Mouse (Mus musculus): ENCODE measurements around the gene Ptprm. TPM values are rescaled to one million over a fixed set of nuclear protein-coding genes. Genes with fewer than 3 reads are reported as not detected.
"Not testable (repeated sequence)": the region's sequence is repeated elsewhere in the genome, so short reads cannot be mapped to it uniquely, and the experiment has no call there.

Ptprm gene
- polyA plus RNA-seq, 1 experiment, result not detected

DNA sequence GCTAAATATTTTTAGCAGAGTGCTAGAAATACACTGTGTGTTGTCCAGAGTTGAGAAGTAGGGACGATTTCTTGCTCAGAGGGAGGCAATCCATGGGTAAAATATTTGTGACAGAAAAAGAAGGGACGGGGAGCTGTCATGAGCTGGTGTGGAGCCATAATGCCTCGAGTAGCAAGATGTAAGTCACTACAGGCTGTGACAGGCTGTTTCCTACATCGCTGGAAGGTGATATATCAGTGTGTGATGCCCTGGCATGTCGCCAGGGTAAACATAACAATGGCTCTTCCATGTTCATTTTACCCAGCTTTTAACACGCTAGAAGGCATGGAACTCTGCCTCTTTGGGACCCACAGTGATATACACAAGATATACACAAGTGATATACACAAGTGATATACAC lies 476.7 kb downstream of the Ptprm start:
- TF ChIP-seq TAL1 (IDR thresholded peaks at IDR 0.05; ENCODE audit: low read length), result no peak
- no peak for TF ChIP-seq GATA1 (IDR thresholded peaks at IDR 0.05; ENCODE audit: low read length)
- Histone ChIP-seq H3K27me3 (ENCODE audit: control insufficient read depth) (no peaks in the 10 kb centered on the region), H3K4me1 (ENCODE audit: control insufficient read depth) (no peaks in the 10 kb centered on the region), H3K4me3 (replicated peaks) (no peak overlapping the region), H3K36me3 (ENCODE audit: control insufficient read depth) (no peaks in the 10 kb centered on the region), H3K9me3 (ENCODE audit: control insufficient read depth, low read length) (no peaks in the 10 kb centered on the region; the same call in none of the 2 replicates)

DNA sequence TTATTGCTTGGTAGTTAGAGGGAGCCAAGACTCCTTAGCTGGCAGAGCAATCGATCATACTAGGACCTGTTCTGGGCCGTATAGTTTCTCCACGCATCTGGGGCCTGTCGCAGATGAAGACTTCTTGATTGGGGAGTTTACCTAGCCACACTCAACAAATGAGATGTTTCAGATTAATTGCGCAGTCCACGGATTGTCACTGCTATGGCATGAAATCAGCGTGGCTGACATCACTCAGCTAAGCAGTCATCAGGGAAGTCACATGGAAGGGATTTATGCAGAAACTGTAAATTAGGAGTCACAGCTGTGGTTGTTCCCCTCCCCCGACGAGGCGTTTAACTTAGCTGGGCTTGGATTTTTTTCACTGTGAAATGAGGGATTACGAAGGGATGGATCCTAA lies 479.4 kb downstream of the Ptprm start:
- H3K9me3 ChIP-seq (ENCODE audit: control insufficient read depth, low read length), result peaks cover 5% of the 10 kb centered on the region
- H3K4me1 ChIP-seq (ENCODE audit: control insufficient read depth), result no peaks in the 10 kb centered on the region
- H3K4me3 ChIP-seq (replicated peaks), result no peak overlapping the region
- no peaks in the 10 kb centered on the region for H3K36me3 ChIP-seq (ENCODE audit: control insufficient read depth)
- no peaks in the 10 kb centered on the region for H3K27me3 ChIP-seq (ENCODE audit: control insufficient read depth)
- TF ChIP-seq TAL1 (IDR thresholded peaks at IDR 0.05; ENCODE audit: low read length) (no peak), GATA1 (IDR thresholded peaks at IDR 0.05; ENCODE audit: low read length) (no peak)

DNA sequence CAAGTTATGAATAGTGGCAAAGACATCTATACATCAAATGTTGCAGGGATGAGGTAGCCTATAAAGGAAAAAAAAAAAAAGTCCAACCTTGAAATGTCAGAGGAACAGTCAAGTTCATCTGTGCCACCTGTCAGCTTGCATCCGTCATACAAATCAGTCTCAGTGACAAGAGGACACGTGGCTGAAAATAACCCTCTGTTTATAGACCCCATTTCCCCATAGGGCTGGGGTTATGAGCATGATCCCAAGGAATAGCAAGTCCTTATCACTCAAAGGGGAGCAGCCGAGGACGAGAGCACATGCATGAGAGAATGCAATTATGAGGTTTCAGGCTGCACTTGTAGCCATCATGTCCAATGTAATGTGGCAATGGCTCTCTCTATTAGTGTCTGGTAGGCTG lies 482.9 kb downstream of the Ptprm start:
- Histone ChIP-seq H3K9me3 (ENCODE audit: control insufficient read depth, low read length) (peaks cover 13% of the 10 kb centered on the region; the same call in 1 of the 2 replicates), H3K36me3 (ENCODE audit: control insufficient read depth) (no peaks in the 10 kb centered on the region), H3K27me3 (ENCODE audit: control insufficient read depth) (no peaks in the 10 kb centered on the region), H3K4me1 (ENCODE audit: control insufficient read depth) (no peaks in the 10 kb centered on the region), H3K4me3 (replicated peaks) (no peak overlapping the region)
- TF ChIP-seq GATA1 (IDR thresholded peaks at IDR 0.05; ENCODE audit: low read length) (no peak), TAL1 (IDR thresholded peaks at IDR 0.05; ENCODE audit: low read length) (no peak)

DNA sequence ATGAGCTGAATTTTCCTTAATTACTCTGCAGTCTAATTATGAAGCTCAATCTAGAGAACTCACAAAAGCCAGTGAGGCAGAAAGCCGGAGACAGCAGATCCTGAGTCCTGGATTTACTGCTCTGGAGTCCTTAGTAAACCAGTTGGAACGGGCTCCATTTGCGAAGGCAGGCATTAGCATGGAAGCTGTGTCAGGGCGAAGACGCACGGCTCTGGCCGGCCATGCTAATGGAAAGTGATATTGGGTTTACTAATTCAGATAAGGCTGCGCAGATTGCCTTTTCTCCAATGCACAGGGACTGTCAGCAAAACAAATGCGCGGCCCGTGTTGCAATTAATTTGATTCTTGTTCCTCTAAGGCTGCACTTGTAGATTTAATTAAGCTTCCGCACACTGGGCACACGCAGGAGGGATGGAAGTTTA lies 484.7 kb downstream of the Ptprm start:
- Histone ChIP-seq H3K4me3 (replicated peaks) (no peak overlapping the region), H3K4me1 (ENCODE audit: control insufficient read depth) (no peaks in the 10 kb centered on the region), H3K36me3 (ENCODE audit: control insufficient read depth) (no peaks in the 10 kb centered on the region), H3K9me3 (ENCODE audit: control insufficient read depth, low read length) (peaks cover 14% of the 10 kb centered on the region; the same call in 1 of the 2 replicates), H3K27me3 (ENCODE audit: control insufficient read depth) (no peaks in the 10 kb centered on the region)
- TF ChIP-seq GATA1 (IDR thresholded peaks at IDR 0.05; ENCODE audit: low read length) (no peak), TAL1 (IDR thresholded peaks at IDR 0.05; ENCODE audit: low read length) (no peak)

DNA sequence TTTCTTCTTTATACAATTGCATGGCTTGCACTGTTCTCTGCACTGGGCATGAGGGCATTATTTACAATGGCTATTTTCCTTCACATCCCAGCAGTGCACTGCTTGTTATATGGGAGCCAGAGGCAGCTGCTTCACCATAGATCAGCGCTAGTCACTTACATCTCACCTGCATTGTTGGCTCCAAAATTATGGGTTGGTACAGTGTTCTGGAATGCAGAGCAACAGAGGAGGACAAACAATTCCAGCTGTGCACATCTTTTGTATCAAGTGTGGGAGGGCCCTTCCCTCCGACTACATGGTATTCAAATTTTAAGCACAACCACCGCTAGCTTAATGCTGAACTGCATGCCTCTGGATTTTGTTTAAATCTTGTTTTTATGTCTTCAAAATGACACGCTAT lies 489.8 kb downstream of the Ptprm start:
- Histone ChIP-seq H3K36me3 (ENCODE audit: control insufficient read depth) (no peaks in the 10 kb centered on the region), H3K27me3 (ENCODE audit: control insufficient read depth) (no peaks in the 10 kb centered on the region), H3K4me1 (ENCODE audit: control insufficient read depth) (no peaks in the 10 kb centered on the region), H3K4me3 (replicated peaks) (no peak overlapping the region), H3K9me3 (ENCODE audit: control insufficient read depth, low read length) (peaks cover 6% of the 10 kb centered on the region; the same call in 1 of the 2 replicates)
- no peak for TF ChIP-seq TAL1 (IDR thresholded peaks at IDR 0.05; ENCODE audit: low read length)
- TF ChIP-seq GATA1 (IDR thresholded peaks at IDR 0.05; ENCODE audit: low read length), result no peak

DNA sequence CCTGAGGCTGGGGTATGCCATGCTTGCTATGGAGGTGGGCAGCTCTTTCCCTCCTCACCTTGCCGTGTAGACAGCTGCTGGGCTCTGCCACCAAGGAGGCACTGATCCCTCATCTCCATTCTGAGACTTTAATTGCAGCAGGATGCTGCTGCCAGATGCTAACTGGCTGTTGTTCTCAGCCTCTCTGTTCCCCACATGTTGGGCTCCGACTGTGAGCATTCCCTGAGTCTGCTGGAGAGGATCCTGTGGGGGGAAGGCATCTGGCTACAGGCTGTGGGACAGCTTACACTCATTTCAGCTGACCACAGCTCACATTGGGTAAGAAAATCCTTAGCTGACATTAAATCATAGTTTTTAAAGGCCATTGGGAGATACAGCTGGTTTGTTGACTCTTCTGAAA lies 492.7 kb downstream of the Ptprm start:
- peaks cover 2% of the 10 kb centered on the region; the same call in 1 of the 2 replicates for H3K9me3 ChIP-seq (ENCODE audit: control insufficient read depth, low read length)
- H3K4me3 ChIP-seq (replicated peaks), result no peak overlapping the region
- no peaks in the 10 kb centered on the region for H3K36me3 ChIP-seq (ENCODE audit: control insufficient read depth)
- no peaks in the 10 kb centered on the region for H3K4me1 ChIP-seq (ENCODE audit: control insufficient read depth)
- no peaks in the 10 kb centered on the region for H3K27me3 ChIP-seq (ENCODE audit: control insufficient read depth)
- TF ChIP-seq TAL1 (IDR thresholded peaks at IDR 0.05; ENCODE audit: low read length) (no peak), GATA1 (IDR thresholded peaks at IDR 0.05; ENCODE audit: low read length) (no peak)

DNA sequence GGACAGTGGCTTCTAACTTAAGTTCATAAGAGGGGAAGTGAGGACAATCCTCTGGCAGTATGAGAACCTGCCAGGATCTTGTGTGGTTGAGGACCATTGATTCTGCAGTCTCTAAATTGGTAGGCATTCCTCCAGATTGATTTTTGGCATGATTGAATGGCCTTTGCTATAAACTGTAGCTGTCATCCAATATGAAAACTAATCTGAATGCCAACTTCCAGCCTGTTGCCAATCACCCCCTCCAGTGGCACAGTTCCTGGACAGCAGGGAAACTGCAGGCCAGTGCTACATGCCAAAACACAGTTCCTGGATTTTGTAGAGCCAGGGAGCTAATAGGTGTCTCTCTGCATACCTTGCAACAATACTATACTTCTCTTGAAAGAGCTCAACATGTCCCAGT lies 495.5 kb downstream of the Ptprm start:
- TF ChIP-seq GATA1 (IDR thresholded peaks at IDR 0.05; ENCODE audit: low read length), result no peak
- TF ChIP-seq TAL1 (IDR thresholded peaks at IDR 0.05; ENCODE audit: low read length), result no peak
- Histone ChIP-seq H3K36me3 (ENCODE audit: control insufficient read depth) (no peaks in the 10 kb centered on the region), H3K4me1 (ENCODE audit: control insufficient read depth) (no peaks in the 10 kb centered on the region), H3K9me3 (ENCODE audit: control insufficient read depth, low read length) (no peaks in the 10 kb centered on the region), H3K27me3 (ENCODE audit: control insufficient read depth) (no peaks in the 10 kb centered on the region), H3K4me3 (replicated peaks) (no peak overlapping the region)

DNA sequence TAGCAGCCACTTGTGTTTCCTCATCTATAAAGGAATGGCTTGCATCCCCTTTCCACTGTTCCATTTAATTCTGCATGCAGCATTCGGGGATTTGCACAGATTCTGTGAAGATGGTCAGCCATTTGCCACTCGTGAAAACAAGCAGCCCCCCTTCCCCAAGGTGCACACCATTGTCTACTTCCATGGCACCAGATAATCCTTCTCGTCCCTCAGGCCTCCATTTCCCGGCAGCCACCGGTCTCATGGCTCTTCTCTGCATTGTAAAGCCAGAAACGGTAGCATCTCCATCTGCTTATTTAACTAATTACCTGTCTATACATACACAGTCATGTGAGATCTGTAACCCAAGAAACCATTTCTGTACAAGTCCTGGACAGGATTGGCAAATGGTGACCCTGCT lies 501.8 kb downstream of the Ptprm start:
- H3K4me1 ChIP-seq (ENCODE audit: control insufficient read depth), result no peaks in the 10 kb centered on the region
- no peaks in the 10 kb centered on the region for H3K9me3 ChIP-seq (ENCODE audit: control insufficient read depth, low read length)
- no peaks in the 10 kb centered on the region for H3K36me3 ChIP-seq (ENCODE audit: control insufficient read depth)
- no peaks in the 10 kb centered on the region for H3K27me3 ChIP-seq (ENCODE audit: control insufficient read depth)
- H3K4me3 ChIP-seq (replicated peaks), result no peak overlapping the region
- no peak for TF ChIP-seq GATA1 (IDR thresholded peaks at IDR 0.05; ENCODE audit: low read length)
- no peak for TF ChIP-seq TAL1 (IDR thresholded peaks at IDR 0.05; ENCODE audit: low read length)

DNA sequence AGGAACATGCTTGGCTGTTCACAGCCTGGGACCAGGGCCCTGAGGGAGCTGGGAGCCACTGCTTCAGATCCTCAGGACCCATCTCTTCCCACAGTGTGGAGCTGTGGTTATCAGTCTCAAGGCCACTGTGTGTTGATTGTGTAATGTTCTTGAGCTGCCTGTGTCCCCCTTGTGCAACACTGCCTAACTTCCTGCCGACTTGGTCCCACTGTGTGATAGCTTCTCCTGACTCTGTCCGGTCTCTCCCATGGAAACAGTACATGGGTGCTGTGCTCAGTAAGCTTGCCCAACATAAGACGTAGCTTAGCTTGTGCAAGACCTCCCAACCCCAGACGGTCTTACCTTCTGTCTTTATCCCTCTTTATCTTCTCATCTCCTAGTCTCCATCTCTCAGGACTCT lies 507.2 kb downstream of the Ptprm start:
- not testable (repeated sequence) for H3K9me3 ChIP-seq (ENCODE audit: control insufficient read depth, low read length); H3K27me3 ChIP-seq (ENCODE audit: control insufficient read depth); H3K4me3 ChIP-seq (replicated peaks); H3K4me1 ChIP-seq (ENCODE audit: control insufficient read depth); H3K36me3 ChIP-seq (ENCODE audit: control insufficient read depth)

DNA sequence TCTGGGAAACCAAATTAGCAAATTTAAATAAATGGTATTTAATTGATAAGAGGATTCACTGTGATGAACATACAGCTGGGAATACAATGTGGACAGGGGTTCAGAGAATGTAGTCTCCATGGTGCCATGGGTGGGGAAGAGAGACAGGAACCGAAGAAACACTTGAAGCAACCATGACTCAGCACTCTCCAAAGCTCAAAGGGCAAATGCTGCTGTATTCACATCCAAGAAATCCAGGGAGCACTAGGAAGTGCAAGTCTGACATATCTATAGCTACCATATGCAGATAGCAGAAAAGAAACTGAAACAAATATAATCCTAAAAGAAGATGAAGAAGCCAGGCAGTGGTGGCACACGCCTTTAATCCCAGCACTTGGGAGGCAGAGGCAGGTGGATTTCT lies 531.9 kb downstream of the Ptprm start:
- TF ChIP-seq GATA1 (IDR thresholded peaks at IDR 0.05; ENCODE audit: low read length), result no peak
- TF ChIP-seq TAL1 (IDR thresholded peaks at IDR 0.05; ENCODE audit: low read length), result no peak
- H3K36me3 ChIP-seq (ENCODE audit: control insufficient read depth), result no peaks in the 10 kb centered on the region
- no peaks in the 10 kb centered on the region for H3K27me3 ChIP-seq (ENCODE audit: control insufficient read depth)
- H3K9me3 ChIP-seq (ENCODE audit: control insufficient read depth, low read length), result peaks cover 14% of the 10 kb centered on the region
- no peaks in the 10 kb centered on the region for H3K4me1 ChIP-seq (ENCODE audit: control insufficient read depth)
- no peak overlapping the region for H3K4me3 ChIP-seq (replicated peaks)
